Mouse (Mus musculus): ENCODE measurements around the gene Nmur1. TPM values are rescaled to one million over a fixed set of nuclear protein-coding genes. Genes with fewer than 3 reads are reported as not detected.

The Nmur1 gene
- total RNA-seq, 2 experiments from 2014 or later = 0.63 TPM; not detected in 1

DNA sequence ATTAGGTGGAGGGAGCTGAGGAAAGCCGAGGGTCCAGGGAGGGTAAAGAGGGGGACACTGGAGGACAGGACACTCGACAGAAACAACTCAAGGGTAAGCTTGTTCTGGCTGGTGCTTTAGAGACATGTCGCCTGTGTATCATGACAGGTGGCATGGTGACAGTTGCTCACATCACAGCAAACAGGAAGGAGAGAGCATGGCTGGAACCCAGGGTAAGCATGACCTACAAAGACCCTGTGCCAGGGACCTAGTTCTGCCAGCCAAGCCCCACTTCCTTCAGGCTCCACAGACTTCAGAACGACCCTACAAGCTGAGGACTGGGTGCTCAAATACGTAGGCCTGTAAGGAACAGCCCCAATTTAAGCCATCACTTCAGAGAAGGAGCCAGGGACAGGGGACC is 2.1 kb downstream of the Nmur1 start:
- intact Hi-C loops (cut with DNase I) = no loop called here
- no peak for DNase-seq (ENCODE audit: extremely low spot score in 1 of 2, low spot score in 2 of 2)

DNA sequence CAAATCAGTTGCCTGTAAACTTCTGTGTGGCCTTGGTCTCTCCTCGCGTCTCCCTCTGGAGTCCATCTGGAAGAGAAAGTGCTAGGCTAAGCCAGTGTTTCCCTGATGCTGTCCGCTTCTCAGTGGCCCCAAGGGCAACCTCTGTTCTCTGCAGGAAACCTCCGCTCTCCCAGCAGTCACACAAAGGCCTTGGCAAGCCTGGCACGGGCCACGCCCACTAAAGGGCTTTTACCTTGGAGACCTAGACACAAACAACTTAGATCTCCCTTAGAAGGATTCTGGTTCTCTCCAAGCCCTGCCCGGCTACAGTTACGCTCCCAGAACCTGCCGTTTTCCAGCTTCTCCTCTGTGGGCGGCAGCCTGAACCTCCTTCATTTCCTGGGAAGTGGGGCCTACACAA is 5.0 kb downstream of the Nmur1 start:
- peak in 1 of 2 experiments; percentile 56 for DNase-seq (ENCODE audit: extremely low spot score in 1 of 2, low spot score in 2 of 2)
- intact Hi-C loops (cut with DNase I) = no loop called here

DNA sequence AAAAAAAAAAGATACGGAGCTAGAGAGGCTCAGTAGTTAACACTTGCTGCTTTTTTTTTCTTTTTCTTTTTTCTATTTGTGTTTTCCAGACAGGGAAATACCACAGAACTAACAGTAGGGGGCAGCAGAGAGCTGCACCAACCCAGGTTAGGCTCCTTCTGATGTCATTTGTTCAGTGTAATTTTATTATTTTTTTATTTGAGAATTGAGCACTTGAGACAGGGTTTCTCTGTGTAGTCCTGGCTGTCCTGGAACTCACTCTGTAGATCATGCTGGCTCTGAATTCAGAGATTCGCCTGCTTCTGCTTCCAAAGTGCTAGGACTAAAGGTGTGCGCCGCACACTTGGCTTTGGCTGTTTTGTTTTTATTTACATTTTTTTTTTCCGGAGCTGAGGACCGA is 9.7 kb downstream of the Nmur1 start:
- intact Hi-C loops (cut with DNase I) = no loop called here
- peak in 1 of 2 experiments; percentile 32 for DNase-seq (ENCODE audit: extremely low spot score in 1 of 2, low spot score in 2 of 2)

DNA sequence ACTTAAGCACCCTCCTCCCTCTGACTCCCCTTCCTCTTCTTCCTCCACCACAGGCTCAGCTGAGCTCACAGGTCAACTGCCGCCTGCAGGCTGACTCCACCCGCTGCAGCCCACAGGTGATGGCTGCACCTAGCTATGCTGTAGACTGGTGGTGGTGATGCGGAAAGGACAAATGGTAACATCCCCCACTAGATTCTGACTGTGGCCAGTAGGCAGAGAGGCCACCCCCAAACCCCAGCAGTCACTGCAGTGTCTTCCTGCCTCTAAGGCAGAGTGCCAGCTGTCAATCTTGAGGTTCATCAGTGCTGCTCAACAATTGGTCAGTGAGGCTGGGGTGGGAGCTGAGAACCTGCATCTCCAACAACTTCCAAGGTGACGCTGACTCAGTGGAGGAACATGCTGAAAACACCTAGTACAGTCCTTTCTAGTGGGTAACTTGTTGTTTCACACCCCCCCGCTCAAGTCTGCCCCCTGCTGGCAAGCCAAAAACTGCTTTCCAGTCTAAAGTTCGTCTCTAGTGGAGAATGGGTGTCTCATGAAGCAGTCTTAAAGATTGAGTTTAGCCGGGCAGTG is 10.3 kb downstream of the Nmur1 start:
- intact Hi-C loops (cut with DNase I) = no loop called here

DNA sequence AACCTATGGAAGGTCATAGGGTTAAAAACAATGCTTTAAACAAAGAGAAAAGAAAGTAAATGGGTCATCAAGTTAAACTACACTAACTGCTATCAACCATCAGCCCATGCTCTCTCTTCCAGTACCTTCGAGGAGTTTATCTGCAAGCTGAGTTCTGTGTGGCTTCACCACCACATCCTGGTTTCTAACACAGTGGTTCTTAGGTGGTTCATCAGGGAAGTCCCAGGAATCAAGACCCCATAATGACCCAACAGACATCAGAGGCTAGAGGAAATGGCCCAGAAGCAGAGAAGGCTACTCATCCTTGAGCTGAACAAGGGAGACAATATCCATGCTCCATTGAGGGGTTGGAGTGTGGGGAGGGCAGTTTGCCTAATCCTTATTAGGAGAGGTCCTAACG is 10.9 kb downstream of the Nmur1 start:
- intact Hi-C loops (cut with DNase I) = no loop called here
- no peak for DNase-seq (ENCODE audit: extremely low spot score in 1 of 2, low spot score in 2 of 2)

More for the DNA sequence above, 10.3 kb downstream of the Nmur1 start:
- peak in 1 of 2 experiments; percentile 41 for DNase-seq (ENCODE audit: extremely low spot score in 1 of 2, low spot score in 2 of 2)

DNA sequence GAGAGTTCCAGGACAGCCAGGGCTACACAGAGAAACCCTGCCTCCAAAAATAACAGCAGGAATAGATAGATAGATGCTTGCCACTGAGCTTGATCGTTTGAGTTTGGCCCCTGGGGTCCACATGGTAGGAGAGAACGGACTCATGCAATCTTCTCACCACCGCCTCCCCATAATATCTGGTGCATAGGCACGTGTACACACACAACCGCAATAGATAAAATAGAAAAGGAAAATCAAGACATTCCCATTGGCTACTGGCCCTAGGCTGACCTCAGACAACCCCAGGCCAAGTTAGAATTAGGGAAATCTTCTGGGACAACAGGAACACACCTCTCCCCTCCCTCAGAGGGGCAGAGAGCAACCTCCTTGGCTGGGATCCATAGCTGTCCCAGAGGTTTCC is 11.3 kb downstream of the Nmur1 start:
- intact Hi-C loops (cut with DNase I) = no loop called here
- no peak for DNase-seq (ENCODE audit: extremely low spot score in 1 of 2, low spot score in 2 of 2)

DNA sequence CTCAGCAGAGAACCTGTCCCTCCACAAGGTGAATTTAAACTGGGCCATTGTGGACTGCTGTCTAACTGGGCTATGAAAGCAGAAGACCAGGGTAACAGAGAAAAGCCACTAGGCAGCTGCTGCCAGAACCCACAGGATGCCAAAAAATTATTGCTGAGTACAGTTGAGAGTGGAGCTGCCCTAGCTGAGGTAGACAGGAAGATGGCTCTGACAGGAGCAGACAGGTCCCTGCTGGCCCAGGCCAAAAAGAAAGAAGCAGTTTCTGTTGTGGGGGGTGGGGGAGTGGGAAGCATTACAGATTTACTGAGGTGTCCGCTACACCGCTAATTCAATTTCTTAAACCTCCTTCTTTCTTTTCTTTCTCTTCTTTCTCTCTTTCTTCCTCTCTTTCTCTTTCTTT is 16.6 kb downstream of the Nmur1 start:
- intact Hi-C loops (cut with DNase I) = no loop called here
- no peak for DNase-seq (ENCODE audit: extremely low spot score in 1 of 2, low spot score in 2 of 2)

DNA sequence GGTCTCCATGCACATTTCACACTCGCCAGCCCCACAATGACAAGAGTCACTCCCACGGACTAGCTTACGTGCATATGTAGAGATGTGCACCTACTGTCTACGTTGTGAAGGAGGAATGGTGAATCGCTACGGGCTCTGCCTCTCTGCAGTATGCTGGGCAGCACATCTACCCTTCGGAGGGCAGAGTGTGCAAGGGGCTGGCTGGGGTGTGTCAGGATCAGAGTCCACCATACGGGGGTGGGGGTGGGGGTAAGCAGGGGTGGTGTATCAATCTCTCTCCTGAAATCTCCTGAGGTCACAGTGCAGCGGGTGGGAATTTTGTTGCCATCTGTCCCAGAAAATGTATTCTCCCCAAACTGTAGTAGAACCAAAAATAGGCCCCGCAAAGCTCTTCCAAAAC is 17.5 kb downstream of the Nmur1 start:
- intact Hi-C loops (cut with DNase I) = no loop called here
- DNase-seq (ENCODE audit: extremely low spot score in 1 of 2, low spot score in 2 of 2) = no peak

DNA sequence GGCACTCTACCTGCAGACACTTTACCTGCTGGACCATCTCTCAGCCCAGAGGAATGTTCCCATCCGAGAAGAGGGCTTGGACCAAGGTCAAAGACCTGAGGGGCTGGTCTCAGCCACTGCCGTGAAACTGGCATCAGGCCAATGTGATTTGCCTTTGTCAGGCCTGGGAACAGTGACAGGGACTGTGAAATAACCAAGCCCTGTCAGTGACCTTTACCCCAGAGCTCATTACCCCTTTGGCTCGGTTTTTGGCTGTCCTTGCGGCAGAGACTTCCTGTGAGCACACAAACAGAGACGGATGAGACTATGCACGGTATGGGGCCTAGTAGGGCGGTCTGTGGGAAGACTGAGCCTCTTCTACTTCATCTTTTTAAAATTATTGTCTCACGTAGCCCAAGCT is 19.1 kb downstream of the Nmur1 start:
- intact Hi-C loops (cut with DNase I) = no loop called here
- peak in 1 of 2 experiments; percentile 61 for DNase-seq (ENCODE audit: extremely low spot score in 1 of 2, low spot score in 2 of 2)

DNA sequence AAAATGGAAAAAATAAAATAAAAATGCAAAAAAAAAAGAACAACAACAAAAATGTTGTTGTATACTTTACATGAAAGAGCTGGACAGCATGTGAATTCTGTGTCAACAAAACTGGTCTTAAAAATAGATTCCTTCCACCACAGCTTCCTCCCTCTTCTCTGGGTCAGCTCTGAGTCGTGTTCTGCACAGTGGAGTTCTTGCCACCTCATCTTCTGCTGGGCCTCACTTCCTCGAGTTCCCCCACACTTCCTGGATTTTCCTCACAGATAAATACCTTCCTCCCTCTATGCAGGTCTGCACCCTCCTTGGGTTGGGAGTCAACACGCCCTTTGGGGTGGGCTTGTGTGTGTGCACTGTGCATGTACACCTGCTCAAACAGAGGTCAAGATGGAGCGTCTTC is 19.7 kb downstream of the Nmur1 start:
- intact Hi-C loops (cut with DNase I) = no loop called here
- DNase-seq (ENCODE audit: extremely low spot score in 1 of 2, low spot score in 2 of 2) = no peak

DNA sequence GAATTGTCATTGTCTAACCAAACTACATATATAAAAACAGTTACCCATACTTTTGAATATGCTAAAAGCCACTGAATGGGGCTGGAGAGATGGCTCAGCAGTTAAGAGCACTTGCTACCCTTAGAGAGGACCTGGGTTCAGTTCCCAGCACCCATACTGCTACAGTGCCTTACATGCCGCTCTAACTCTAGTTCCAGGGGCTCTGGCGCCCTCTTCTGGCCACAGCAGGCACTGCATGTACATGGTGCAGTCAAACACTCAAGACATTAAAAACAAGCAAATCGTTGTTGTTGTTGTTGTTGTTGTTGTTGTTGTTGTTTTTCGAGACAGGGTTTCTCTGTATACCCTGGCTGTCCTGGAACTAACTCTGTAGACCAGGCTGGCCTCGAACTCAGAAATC is 21.2 kb downstream of the Nmur1 start:
- no peak for DNase-seq (ENCODE audit: extremely low spot score in 1 of 2, low spot score in 2 of 2)
- intact Hi-C loops (cut with DNase I) = no loop called here

DNA sequence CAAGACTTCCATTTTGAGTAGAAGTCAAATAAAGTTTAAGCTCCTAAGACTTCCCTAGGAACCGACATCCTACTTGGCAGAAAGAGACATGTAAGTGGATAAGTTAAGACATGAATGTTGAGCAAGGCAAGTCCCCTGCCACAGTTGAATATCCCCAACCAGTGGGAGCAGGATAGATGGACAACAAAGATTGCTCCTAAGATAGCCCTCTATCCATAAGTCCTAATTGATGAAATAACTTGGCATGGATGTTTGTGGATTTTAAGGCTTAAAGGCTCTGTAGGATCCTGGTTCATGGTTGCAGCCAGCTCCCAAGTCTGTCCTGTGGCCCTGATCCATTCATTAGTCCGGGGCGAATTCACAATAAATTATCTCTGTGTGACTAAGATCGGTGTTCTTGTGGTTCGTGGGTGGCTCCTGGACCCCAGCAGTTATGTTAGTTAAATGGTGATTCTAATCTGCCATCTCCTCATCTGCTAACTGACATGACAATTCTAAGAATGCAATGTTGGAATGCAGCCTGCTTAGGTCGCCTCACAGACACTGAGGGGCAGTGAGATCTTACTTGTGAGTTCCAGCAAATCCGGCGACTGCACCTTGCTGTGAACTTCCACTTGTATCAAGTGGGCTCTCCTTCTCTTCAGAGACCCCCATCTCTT is 25.8 kb downstream of the Nmur1 start:
- intact Hi-C loops (cut with DNase I) = no loop called here
- no peak for DNase-seq (ENCODE audit: extremely low spot score in 1 of 2, low spot score in 2 of 2)

DNA sequence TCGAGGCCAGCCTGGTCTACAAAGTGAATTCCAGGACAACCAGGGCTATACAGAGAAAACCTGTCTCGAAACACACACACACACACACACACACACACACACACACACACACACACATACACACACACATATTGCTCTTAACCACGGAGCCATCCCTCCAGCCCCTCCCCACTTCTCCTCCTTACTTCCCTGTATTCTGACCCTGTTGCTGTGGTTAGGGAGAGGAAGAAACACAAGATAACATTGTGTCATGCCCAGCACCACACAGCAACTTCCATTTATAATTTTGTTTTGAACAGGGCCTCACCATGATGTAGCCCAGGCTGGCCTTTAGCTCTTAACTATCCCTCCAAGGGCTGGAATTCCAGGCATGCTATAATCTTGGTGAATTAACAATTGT is 26.7 kb downstream of the Nmur1 start:
- no peak for DNase-seq (ENCODE audit: extremely low spot score in 1 of 2, low spot score in 2 of 2)
- intact Hi-C loops (cut with DNase I) = no loop called here

DNA sequence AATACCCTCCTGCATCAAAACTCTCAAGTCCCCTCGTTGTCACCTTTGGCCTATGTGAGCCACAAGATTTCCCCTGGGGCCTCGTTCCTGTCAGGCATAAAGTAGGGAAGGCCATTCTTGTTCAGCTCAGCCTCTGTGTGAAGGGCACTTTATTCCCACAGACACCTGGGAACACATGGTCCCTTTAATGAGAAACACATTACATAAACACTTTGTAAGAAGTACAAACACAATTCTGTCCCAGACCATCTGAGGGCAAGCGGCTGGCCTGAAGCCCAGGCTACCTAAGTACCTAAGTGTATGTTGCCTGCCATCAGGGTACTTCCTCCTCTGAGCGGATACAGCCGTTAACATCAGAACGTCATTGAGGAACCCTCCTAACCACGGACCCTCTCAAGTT is 27.8 kb downstream of the Nmur1 start:
- intact Hi-C loops (cut with DNase I) = no loop called here
- no peak for DNase-seq (ENCODE audit: extremely low spot score in 1 of 2, low spot score in 2 of 2)

DNA sequence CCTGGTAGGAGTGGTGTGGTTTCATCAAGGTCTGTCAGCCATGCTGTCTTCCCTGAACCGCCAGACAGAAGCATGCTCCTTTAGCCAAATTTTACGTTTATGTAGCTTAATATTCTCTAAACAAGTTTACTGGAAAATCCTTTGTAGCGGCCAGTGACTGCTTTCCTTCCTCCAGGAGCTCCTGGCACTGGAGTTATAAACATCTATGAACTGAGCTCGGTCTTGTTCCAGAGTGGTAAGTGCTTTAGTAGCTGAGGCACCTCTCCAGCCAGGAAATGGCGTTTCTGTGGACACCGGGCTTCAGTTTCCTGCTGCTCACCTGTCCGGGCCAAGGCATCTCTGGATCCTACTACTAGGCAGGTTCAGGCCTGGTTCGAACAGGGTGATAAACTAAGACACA is 28.4 kb downstream of the Nmur1 start:
- no peak for DNase-seq (ENCODE audit: extremely low spot score in 1 of 2, low spot score in 2 of 2)
- intact Hi-C loops (cut with DNase I) = no loop called here

DNA sequence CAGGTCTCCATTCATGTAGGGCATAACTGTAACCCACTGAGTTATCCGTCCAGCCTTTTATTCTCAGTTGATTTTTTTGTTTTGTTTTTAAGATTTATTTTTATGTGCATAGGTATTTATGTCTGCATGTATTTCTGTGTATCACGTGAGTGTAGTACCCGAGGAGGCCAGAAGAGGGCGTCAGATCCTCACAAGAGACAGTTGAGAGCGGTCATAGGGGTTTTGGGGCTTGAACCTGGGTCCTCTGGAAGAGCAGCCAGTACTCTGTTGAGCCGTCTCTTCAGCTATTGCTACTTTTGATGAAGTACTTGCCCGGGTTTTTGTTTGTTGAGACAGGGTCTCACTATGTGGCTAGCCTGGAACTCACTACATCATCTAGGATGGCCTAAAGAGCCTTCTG is 30.1 kb downstream of the Nmur1 start:
- no peak for DNase-seq (ENCODE audit: extremely low spot score in 1 of 2, low spot score in 2 of 2)

DNA sequence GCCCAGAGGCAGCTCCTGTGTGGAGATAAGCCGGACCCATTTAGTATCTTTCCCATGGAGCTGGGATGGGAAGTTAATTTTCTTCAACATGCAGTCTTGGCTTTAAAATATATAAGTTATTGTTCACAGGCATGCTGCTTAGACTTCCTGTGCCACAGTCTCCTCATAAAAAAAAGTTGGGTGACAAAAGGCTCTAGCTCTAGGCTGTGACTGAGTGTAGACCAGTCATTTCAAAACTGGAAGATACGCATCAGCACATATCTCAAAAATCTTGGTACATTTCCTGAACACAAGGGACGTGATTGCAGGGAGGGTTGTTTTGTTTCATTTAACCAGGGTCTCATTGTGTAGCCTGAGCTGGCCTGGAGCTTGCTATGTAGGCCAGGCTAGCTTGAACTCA is 31.8 kb downstream of the Nmur1 start:
- intact Hi-C loops (cut with DNase I) = no loop called here
- DNase-seq (ENCODE audit: extremely low spot score in 1 of 2, low spot score in 2 of 2) = no peak

More for the DNA sequence above, 30.1 kb downstream of the Nmur1 start:
- intact Hi-C loops (cut with DNase I) = no loop called here

DNA sequence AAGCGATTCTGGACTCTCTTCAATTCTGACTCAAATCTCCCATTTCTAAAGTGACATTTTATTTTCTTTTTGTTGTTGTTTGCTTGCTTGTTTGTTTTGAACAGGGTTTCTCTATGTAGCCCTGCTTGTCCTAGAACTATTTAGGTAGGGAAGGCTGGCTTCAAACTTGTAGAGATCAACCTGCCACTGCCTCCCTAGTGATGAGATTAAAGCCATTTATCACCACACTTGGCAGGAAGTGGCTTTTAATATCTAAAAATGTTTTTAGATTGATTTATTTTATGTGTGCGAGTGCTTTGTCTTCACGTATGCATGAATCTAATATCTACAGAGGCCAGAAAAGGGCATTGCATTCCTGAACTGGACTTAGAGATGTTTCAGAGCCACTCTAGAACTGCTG is 32.8 kb downstream of the Nmur1 start:
- no peak for DNase-seq (ENCODE audit: extremely low spot score in 1 of 2, low spot score in 2 of 2)
- intact Hi-C loops (cut with DNase I) = no loop called here

DNA sequence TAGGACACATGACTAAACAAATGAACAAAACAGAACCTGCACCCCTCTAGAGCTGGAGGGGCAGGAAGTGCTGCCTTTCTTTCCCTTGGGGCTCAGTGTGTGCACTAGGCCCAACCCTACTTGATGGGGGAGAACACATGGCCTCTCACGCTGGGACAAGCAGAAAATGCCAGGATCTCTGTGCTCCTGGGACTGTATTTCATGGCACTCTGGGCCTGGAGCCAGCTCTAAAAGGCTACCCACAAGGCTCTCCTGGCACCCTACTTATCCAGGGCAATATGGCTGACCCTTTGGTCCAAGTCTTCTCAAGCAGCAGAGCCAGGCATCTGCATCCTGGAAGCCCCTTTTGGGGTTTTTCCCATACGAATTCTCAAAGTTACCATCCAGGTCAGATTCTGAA is 34.6 kb downstream of the Nmur1 start:
- DNase-seq (ENCODE audit: extremely low spot score in 1 of 2, low spot score in 2 of 2) = no peak
- intact Hi-C loops (cut with DNase I) = no loop called here

DNA sequence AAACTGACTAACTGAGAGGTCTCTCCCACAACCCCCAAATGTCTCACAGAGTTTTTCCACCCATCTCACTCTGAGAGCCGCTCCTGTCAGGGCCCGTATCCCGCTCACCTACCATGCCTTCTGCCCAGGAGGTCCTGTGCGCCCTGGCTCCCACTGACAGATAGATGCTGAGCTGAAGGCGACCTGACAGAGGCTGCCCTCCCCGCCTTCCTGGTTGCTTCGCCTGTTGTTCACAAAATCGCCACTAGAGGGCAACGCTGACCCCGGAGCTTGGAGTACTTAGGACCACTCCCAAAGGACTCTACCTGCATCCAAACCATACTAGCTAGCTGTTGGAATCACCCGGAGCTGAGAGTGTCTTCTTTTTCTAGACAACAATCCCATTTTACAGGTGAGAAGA is 36.8 kb downstream of the Nmur1 start:
- DNase-seq (ENCODE audit: extremely low spot score in 1 of 2, low spot score in 2 of 2) = peak; percentile 40 to 73
- intact Hi-C loops (cut with DNase I) = no loop called here

DNA sequence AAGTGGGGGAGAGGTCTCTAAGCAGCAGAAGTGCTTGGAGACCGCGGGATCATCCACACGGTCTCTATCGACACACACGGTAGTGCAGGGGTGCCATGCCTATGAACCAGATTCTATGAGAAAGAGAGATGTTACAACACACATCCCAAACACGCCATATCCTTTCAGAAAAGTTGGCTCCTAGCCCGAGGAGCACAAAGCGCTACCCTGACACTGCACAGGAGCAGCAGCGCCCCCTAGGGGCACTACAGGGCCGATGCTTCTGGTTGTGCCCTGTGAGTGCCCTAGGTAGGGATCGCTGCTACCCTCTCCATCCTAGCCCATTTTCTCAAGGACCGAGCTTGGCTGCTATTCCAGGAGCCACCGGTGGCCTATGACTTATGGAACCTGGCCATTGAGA is 45.0 kb downstream of the Nmur1 start:
- DNase-seq (ENCODE audit: extremely low spot score in 1 of 2, low spot score in 2 of 2) = peak; percentile 31 to 74
- intact Hi-C loops (cut with DNase I) = no loop called here

Measured in left cerebral cortex, postnatal 10 days (tissue).